Mouse (Mus musculus): ENCODE data around the gene D330045A20Rik. TPM values are rescaled to one million over a fixed set of nuclear protein-coding genes. Genes with fewer than 3 reads are reported as not detected.
"Not testable (repeated sequence)": the region's sequence is repeated elsewhere in the genome, so short reads cannot be mapped to it uniquely, and the experiment has no call there.

D330045A20Rik gene
- 0.11 and 0.54 TPM in 2 replicates for total RNA-seq (2012; rRNA removed)

DNA sequence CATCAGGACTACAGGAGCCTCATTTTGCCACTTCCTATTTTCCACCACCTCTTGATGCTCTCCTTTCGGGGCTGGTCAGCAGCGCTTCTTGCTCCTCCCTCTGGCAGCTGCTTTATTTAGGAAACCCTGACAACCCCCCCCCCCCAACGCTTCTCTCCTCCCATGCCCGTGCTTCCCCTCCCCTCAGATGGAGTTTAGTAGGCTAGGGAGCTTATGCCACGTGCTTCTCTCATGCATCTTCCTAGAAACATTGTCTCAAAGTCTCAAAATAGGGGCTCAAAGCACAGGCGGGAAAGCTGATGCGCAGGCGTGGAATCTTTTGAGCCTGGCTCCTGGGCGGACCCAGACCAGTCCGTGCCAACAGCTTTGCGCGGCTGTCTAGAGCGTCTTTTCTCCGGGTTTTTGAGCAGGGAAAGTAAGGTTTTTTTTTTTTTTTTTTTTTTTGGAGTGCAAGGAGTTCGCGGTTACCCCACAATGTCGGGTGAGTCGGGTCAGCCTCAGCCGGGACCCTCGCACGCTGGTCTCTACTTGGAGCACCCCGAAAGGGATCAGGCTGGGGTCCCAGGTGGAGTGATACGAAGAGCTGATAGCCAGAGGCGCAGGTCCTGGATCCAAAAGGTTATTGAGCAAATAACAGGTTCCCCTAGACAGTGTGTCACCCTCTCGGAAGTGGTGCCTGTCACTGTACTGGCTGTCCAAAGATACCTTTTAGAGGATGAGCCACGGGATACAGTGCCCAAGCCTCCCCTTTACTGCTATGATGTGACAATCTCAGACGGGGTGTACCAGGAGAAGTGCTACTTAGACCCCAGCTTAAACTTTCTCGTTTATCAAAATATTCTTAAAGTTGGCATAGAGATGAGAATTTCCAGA, at the start of gene D330045A20Rik:
Gene D330045A20Rik (plus strand): TSS at position 346 of the 873 bp plus-strand sequence.
- peak within 1 kb of the TSS; percentile 37 to 46 for H3K4me3 ChIP-seq (ENCODE audit: insufficient read depth in 1 of 2, low read depth in 1 of 2, low read length in 2 of 2, poor library complexity in 1 of 2, severe bottlenecking in 1 of 2)
- no peak within 1 kb of the TSS for H3K27ac ChIP-seq (ENCODE audit: insufficient read depth, low read depth, low read length, poor library complexity, severe bottlenecking)
- H3K9me3 ChIP-seq (ENCODE audit: control insufficient read depth, insufficient read depth, low read depth, low read length) = no peaks in the 10 kb centered on the region
- H3K36me3 ChIP-seq (ENCODE audit: control insufficient read depth, insufficient read depth, low read length, poor library complexity, severe bottlenecking) = no peaks in the 10 kb centered on the region
- no peak within 1 kb of the TSS for H3K9ac ChIP-seq (ENCODE audit: insufficient read depth, low read depth, low read length, poor library complexity, severe bottlenecking)
- no peaks in the 10 kb centered on the region for H3K4me1 ChIP-seq (ENCODE audit: control insufficient read depth in 2 of 2, insufficient read depth in 2 of 2, low read length in 2 of 2, poor library complexity in 1 of 2)
- in situ Hi-C loops (cut with MboI; ENCODE audit: low sequenced_read_pairs in 2 of 2, unreplicated experiment in 2 of 2) = no loop called here
- DNase-seq (ENCODE audit: low read depth, low spot score) = peak; percentile 11
- TF ChIP-seq ZNF384 (IDR thresholded peaks at IDR 0.05; ENCODE audit: low read depth, low read length) (0 out of 2 replicates have a peak, but pooled peaks have one; percentile 29), MAFK (IDR thresholded peaks at IDR 0.05; ENCODE audit: insufficient read depth, low read depth, low read length) (no peak)

DNA sequence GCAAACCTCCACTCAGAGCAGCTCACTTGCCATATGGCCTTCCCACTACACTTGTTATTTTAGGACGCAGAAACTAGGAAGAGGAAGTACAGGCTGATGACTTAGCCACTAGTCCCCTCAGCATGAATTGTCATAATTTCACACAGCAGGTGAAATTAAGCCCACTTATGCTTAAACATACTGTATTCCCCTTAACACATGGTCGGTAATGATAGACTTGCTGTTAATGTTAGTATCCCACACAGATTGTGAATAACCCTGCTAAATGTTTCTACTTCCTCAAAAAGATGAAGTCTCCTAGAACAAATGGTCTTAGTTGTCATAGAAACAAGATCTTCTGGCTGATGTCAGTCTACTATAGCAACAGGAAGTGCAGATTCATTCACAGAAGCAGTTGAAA, 47.6 kb upstream of the D330045A20Rik start:
- DNase-seq (ENCODE audit: low read depth, low spot score) = no peak
- no peak overlapping the region for H3K27ac ChIP-seq (ENCODE audit: insufficient read depth, low read depth, low read length, poor library complexity, severe bottlenecking)
- H3K4me1 ChIP-seq (ENCODE audit: control insufficient read depth in 2 of 2, insufficient read depth in 2 of 2, low read length in 2 of 2, poor library complexity in 1 of 2) = no peaks in the 10 kb centered on the region
- H3K9me3 ChIP-seq (ENCODE audit: control insufficient read depth, insufficient read depth, low read depth, low read length) = no peaks in the 10 kb centered on the region
- TF ChIP-seq ZNF384 (IDR thresholded peaks at IDR 0.05; ENCODE audit: low read depth, low read length) = no peak
- in situ Hi-C loops (cut with MboI; ENCODE audit: low sequenced_read_pairs in 2 of 2, unreplicated experiment in 2 of 2) = loop anchor here in 1 of 2 experiments (25.0 kb wide), 1 partner anchor 230 kb away; no protein-coding TSS in a partner anchor
- no peak overlapping the region for H3K9ac ChIP-seq (ENCODE audit: insufficient read depth, low read depth, low read length, poor library complexity, severe bottlenecking)
- no peaks in the 10 kb centered on the region for H3K36me3 ChIP-seq (ENCODE audit: control insufficient read depth, insufficient read depth, low read length, poor library complexity, severe bottlenecking)
- no peak overlapping the region for H3K4me3 ChIP-seq (ENCODE audit: insufficient read depth in 1 of 2, low read depth in 1 of 2, low read length in 2 of 2, poor library complexity in 1 of 2, severe bottlenecking in 1 of 2)

DNA sequence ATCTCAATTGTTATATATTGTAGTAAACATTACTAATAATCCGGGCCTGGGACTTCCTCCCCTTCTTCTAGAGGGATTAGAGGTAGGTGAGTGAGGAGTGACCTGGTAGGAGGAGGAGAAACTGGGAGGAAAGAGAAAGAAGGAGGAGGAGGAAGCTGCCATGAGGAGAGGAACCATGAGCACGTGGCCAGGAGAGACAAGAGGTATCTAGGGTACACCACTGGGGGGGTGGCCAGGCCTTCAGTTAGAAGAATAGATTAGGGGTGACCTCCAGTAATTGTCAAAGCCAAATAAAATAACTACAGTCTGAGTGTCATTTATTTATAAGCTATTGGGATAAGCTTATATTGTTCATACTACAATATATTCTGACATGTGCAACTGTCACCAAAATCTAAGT, 45.0 kb upstream of the D330045A20Rik start:
- no peaks in the 10 kb centered on the region for H3K9me3 ChIP-seq (ENCODE audit: control insufficient read depth, insufficient read depth, low read depth, low read length)
- no peak overlapping the region for H3K9ac ChIP-seq (ENCODE audit: insufficient read depth, low read depth, low read length, poor library complexity, severe bottlenecking)
- in situ Hi-C loops (cut with MboI; ENCODE audit: low sequenced_read_pairs in 2 of 2, unreplicated experiment in 2 of 2) = loop anchor here in 1 of 2 experiments (25.0 kb wide), 1 partner anchor 227 kb away; no protein-coding TSS in a partner anchor
- H3K27ac ChIP-seq (ENCODE audit: insufficient read depth, low read depth, low read length, poor library complexity, severe bottlenecking) = no peak overlapping the region
- TF ChIP-seq MAFK (IDR thresholded peaks at IDR 0.05; ENCODE audit: insufficient read depth, low read depth, low read length) (no peak), ZNF384 (IDR thresholded peaks at IDR 0.05; ENCODE audit: low read depth, low read length) (no peak), CHD2 (IDR thresholded peaks at IDR 0.05; ENCODE audit: low read depth, low read length) (no peak), ZC3H11A (IDR thresholded peaks at IDR 0.05; ENCODE audit: borderline replicate concordance, low read depth, low read length) (no peak), HCFC1 (IDR thresholded peaks at IDR 0.05; ENCODE audit: borderline replicate concordance, insufficient read depth, low read length) (no peak)
- no peaks in the 10 kb centered on the region for H3K4me1 ChIP-seq (ENCODE audit: control insufficient read depth in 2 of 2, insufficient read depth in 2 of 2, low read length in 2 of 2, poor library complexity in 1 of 2)
- H3K36me3 ChIP-seq (ENCODE audit: control insufficient read depth, insufficient read depth, low read length, poor library complexity, severe bottlenecking) = no peaks in the 10 kb centered on the region
- no peak for DNase-seq (ENCODE audit: low read depth, low spot score)
- H3K4me3 ChIP-seq (ENCODE audit: insufficient read depth in 1 of 2, low read depth in 1 of 2, low read length in 2 of 2, poor library complexity in 1 of 2, severe bottlenecking in 1 of 2) = no peak overlapping the region

DNA sequence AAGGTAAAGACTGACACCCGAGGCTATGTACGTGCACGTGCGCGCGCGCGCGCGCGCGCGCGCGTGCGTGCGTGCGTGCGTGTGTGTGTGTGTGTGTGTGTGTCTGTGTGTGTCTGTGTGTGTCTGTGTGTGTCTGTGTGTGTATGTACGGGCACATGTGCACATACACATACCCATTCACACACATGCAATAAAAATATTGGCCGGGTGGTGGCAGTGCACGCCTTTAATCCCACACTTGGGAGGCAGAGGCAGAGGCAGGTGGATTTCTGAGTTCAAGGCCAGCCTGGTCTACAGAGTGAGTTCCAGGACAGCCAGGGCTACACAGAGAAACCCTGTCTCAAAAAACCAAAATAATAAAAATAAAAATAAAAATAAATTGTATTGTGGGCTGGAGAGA, 39.1 kb upstream of the D330045A20Rik start:
- in situ Hi-C loops (cut with MboI; ENCODE audit: low sequenced_read_pairs in 2 of 2, unreplicated experiment in 2 of 2) = loop anchor here in 1 of 2 experiments (25.0 kb wide), 1 partner anchor 221 kb away; no protein-coding TSS in a partner anchor
- not testable (repeated sequence) for H3K4me1 ChIP-seq (ENCODE audit: control insufficient read depth in 2 of 2, insufficient read depth in 2 of 2, low read length in 2 of 2, poor library complexity in 1 of 2); H3K9me3 ChIP-seq (ENCODE audit: control insufficient read depth, insufficient read depth, low read depth, low read length); DNase-seq (ENCODE audit: low read depth, low spot score); H3K36me3 ChIP-seq (ENCODE audit: control insufficient read depth, insufficient read depth, low read length, poor library complexity, severe bottlenecking); H3K4me3 ChIP-seq (ENCODE audit: insufficient read depth in 1 of 2, low read depth in 1 of 2, low read length in 2 of 2, poor library complexity in 1 of 2, severe bottlenecking in 1 of 2); H3K27ac ChIP-seq (ENCODE audit: insufficient read depth, low read depth, low read length, poor library complexity, severe bottlenecking); H3K9ac ChIP-seq (ENCODE audit: insufficient read depth, low read depth, low read length, poor library complexity, severe bottlenecking)

DNA sequence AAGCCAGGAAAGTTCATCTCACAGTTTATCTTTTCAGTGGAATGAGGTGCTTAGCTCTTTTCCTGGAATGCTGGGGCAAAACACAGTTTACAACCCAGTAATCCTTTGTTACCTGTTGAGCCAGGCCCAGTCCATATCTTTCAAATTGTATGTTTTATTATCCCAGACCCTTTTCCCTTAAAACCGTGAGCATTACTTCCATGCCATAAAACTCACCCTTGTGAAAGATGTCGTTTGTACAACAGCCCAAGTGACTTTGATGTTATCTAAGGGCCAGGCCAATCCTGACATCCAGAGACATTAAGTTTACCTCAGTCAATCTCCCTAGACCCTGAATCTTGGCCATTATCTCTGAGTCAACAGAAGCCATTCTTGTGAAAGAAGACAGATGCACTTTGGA, 23.4 kb upstream of the D330045A20Rik start:
- in situ Hi-C loops (cut with MboI; ENCODE audit: low sequenced_read_pairs in 2 of 2, unreplicated experiment in 2 of 2) = no loop called here
- Histone ChIP-seq H3K9ac (ENCODE audit: insufficient read depth, low read depth, low read length, poor library complexity, severe bottlenecking) (no peak overlapping the region), H3K9me3 (ENCODE audit: control insufficient read depth, insufficient read depth, low read depth, low read length) (no peaks in the 10 kb centered on the region), H3K27ac (ENCODE audit: insufficient read depth, low read depth, low read length, poor library complexity, severe bottlenecking) (no peak overlapping the region), H3K4me3 (ENCODE audit: insufficient read depth in 1 of 2, low read depth in 1 of 2, low read length in 2 of 2, poor library complexity in 1 of 2, severe bottlenecking in 1 of 2) (no peak overlapping the region), H3K36me3 (ENCODE audit: control insufficient read depth, insufficient read depth, low read length, poor library complexity, severe bottlenecking) (no peaks in the 10 kb centered on the region), H3K4me1 (ENCODE audit: control insufficient read depth in 2 of 2, insufficient read depth in 2 of 2, low read length in 2 of 2, poor library complexity in 1 of 2) (no peaks in the 10 kb centered on the region)
- DNase-seq (ENCODE audit: low read depth, low spot score) = no peak
- no peak for TF ChIP-seq CHD2 (IDR thresholded peaks at IDR 0.05; ENCODE audit: low read depth, low read length)
- no peak for TF ChIP-seq ZC3H11A (IDR thresholded peaks at IDR 0.05; ENCODE audit: borderline replicate concordance, low read depth, low read length)
- no peak for TF ChIP-seq MAFK (IDR thresholded peaks at IDR 0.05; ENCODE audit: insufficient read depth, low read depth, low read length)
- no peak for TF ChIP-seq ZNF384 (IDR thresholded peaks at IDR 0.05; ENCODE audit: low read depth, low read length)
- no peak for TF ChIP-seq HCFC1 (IDR thresholded peaks at IDR 0.05; ENCODE audit: borderline replicate concordance, insufficient read depth, low read length)
